Mouse (Mus musculus) layer of hippocampus, adult 2 months (tissue): ENCODE data around the gene 1700029F12Rik. TPM values are rescaled to one million over a fixed set of nuclear protein-coding genes. Genes with fewer than 3 reads are reported as not detected.
A peak's percentile ranks its signal among the peaks of the same experiment; 100 is the strongest.

ENCODE experiments used
- DNase-seq, 2 experiments: peaks; one replicate each; pipeline ENCODE4 v3.0.0; 2022; ENCODE audit warnings: low spot score in 2 of 2
- H3K27ac ChIP-seq: fragments of 200-600 bp; 2 replicates; pipeline ENCODE4 v1.8.1; 2022
- H3K4me3 ChIP-seq: fragments of 200-600 bp; 2 replicates; pipeline ENCODE4 v1.8.1; 2022; ENCODE audit warnings: mild to moderate bottlenecking
- CTCF ChIP-seq: fragments of 200-600 bp; conservative IDR thresholded peaks from 2 replicates; pipeline ENCODE4 v1.8.1; 2022; ENCODE audit warnings: antibody characterized with exemption, mild to moderate bottlenecking, moderate library complexity
- total RNA-seq, 2 experiments: library from RNA; stranded (reverse); gene quantifications; 2 replicates each; pipeline ENCODE4 v1.2.3; 2021

1700029F12Rik gene
- total RNA-seq, 2 experiments from 2014 or later = not detected

GRCm38 (mm10) chr13:97064413-97064812, 30.3 kb upstream of the 1700029F12Rik start:
- H3K27ac ChIP-seq = no peak overlapping the region
- DNase-seq = no peak
- no peak for TF ChIP-seq CTCF
- H3K4me3 ChIP-seq = no peak overlapping the region

DNA sequence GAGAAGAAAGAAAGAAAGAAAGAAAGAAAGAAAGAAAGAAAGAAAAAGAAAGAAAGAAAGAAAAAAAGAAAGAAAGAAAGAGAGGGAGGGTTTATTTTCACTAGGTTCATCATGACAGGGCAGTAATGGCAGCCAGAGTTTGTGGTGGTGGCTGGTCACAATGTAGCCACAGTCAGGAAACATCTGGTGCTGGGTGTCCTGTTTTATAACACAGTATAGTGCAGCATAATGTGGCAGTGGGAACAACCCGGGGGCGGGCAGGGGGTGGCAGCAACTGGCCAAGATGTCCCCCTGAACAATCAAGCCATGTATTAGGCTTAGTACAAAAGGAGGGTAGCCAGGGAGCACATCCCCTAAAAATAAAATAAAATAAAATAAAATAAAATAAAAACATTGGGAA, 29.3 kb upstream of the 1700029F12Rik start:
- Histone ChIP-seq H3K27ac (no peak overlapping the region), H3K4me3 (no peak overlapping the region)
- TF ChIP-seq CTCF = no peak
- no peak for DNase-seq

DNA sequence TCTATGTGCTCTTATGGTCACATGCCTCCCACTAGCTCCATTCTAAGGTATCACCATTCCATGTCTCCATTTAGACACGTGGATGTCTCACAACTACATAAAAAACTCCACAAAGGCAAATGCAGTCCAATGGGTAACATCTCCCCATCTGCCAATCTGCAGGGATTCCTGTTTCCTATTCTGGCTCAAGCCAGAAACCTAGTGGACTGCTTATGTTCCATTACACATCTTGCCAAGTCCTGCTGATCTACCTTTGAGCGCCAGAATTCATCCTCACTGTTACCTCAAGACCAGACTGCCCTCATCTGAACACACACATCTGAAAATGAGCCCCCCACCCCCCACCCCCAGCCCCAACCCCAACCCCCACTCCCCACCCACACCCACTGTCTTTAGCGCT, 28.0 kb upstream of the 1700029F12Rik start:
- Histone ChIP-seq H3K4me3 (no peak overlapping the region), H3K27ac (no peak overlapping the region)
- DNase-seq = no peak
- TF ChIP-seq CTCF = no peak

GRCm38 (mm10) chr13:97060331-97060730, 26.2 kb upstream of the 1700029F12Rik start:
- TF ChIP-seq CTCF = no peak
- no peak overlapping the region for H3K27ac ChIP-seq
- no peak overlapping the region for H3K4me3 ChIP-seq
- DNase-seq = no peak

GRCm38 (mm10) chr13:97059746-97060145, 25.6 kb upstream of the 1700029F12Rik start:
- no peak overlapping the region for H3K4me3 ChIP-seq
- DNase-seq = no peak
- TF ChIP-seq CTCF = no peak

DNA sequence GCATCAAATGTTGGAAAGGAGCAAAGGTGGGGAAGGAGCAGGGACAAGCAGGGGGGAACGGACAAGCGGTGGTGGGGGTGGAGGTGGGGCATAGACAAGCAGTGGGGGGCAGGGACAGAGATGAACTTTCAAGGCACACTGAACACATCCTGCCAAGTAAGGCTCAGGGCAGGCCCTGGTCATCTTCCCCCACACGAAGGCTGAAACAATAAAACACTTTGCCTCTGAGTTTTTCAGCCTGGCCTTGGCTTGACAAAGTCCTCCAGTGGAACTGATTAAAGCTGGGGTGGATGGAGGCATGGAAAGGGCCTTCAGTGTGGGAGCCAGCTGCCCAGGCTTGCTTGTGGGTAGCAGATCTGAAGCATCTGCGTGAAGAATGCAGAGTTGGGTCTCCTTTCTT, 23.7 kb upstream of the 1700029F12Rik start:
- TF ChIP-seq CTCF = no peak
- DNase-seq = no peak
- H3K27ac ChIP-seq = no peak overlapping the region

More at GRCm38 (mm10) chr13:97059746-97060145, 25.6 kb upstream of the 1700029F12Rik start:
- H3K27ac ChIP-seq = no peak overlapping the region

DNA sequence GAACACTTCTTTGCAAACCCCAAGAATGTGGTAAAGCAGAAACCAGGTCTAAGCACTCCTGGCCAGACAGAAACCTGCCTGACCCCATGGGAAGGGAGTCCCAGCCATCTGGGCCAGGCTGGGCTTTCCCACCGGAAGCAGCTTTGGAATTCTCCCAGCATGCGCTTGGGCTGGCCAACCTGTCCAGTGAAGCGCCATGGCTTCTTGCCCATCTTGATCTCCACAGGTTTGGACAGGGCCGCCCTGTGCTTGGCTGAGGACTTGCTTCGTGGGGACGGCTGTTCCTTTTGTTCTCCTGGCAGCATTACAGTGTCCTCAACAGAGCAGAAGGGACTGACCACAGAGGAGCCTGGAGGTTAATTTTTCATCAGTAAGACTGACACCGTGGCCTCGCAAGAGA, 19.7 kb upstream of the 1700029F12Rik start:
- no peak overlapping the region for H3K27ac ChIP-seq
- H3K4me3 ChIP-seq = no peak overlapping the region
- no peak for TF ChIP-seq CTCF
- DNase-seq = no peak

More for the DNA sequence above, 23.7 kb upstream of the 1700029F12Rik start:
- no peak overlapping the region for H3K4me3 ChIP-seq

GRCm38 (mm10) chr13:97052667-97053066, 18.5 kb upstream of the 1700029F12Rik start:
- Histone ChIP-seq H3K27ac (no peak overlapping the region), H3K4me3 (no peak overlapping the region)
- peak; percentile 76 to 84 for DNase-seq
- peak; percentile 94 for TF ChIP-seq CTCF

GRCm38 (mm10) chr13:97051158-97051557, 17.0 kb upstream of the 1700029F12Rik start:
- no peak for TF ChIP-seq CTCF
- no peak overlapping the region for H3K27ac ChIP-seq
- DNase-seq = peak; percentile 15

GRCm38 (mm10) chr13:97030075-97030474, 4.1 kb downstream of the 1700029F12Rik start:
- no peak overlapping the region for H3K27ac ChIP-seq
- H3K4me3 ChIP-seq = no peak overlapping the region
- TF ChIP-seq CTCF = no peak
- DNase-seq = no peak

More at GRCm38 (mm10) chr13:97051158-97051557, 17.0 kb upstream of the 1700029F12Rik start:
- H3K4me3 ChIP-seq = no peak overlapping the region

DNA sequence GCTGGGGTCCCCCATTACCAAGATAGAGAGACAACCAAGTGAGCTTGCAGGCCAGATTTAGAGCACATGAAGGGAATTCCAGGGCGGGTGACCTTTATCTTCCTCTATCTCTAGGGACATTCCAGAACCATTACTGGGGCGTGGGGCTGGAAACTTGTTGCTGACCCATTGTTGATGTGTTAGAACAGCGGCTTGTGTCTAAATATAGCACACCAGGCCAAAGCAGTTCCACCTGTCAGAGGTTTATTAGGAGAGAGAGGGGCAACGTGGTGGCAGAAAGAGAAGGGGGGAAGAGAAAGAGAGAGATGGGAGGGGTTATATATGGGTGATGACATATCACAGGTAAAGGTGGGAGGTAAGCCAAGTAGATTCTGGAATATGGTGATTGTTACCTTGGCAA, 12.3 kb downstream of the 1700029F12Rik start:
- TF ChIP-seq CTCF = no peak
- no peak for DNase-seq
- Histone ChIP-seq H3K27ac (no peak overlapping the region), H3K4me3 (no peak overlapping the region)

- DNase-seq = no peak
- no peak for TF ChIP-seq CTCF
- no peak overlapping the region for H3K4me3 ChIP-seq
- H3K27ac ChIP-seq = no peak overlapping the region
Measured at GRCm38 (mm10) chr13:97020122-97020521, 14.0 kb downstream of the 1700029F12Rik start.

- no peak for TF ChIP-seq CTCF
- Histone ChIP-seq H3K4me3 (no peak overlapping the region), H3K27ac (no peak overlapping the region)
- DNase-seq = no peak
Measured at GRCm38 (mm10) chr13:97017711-97018110, 16.5 kb downstream of the 1700029F12Rik start.

DNA sequence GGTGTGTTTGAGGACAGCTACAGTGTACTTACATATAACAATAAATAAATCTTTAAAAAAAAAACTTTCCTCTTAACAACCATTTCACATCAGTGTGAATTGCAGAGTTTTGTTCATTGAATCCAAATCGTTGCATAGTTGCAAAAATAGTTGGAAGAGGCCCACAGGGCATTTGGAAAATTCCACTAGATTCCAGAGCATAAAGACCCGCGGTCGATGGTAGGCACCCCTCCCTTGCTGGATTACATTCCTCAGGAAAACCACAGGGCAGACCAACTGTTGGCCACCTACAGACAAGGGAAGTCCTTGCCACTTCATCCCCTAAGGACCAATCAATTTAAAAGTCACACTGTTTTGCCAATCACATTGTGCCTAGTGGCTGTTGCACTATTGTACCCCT, 19.8 kb downstream of the 1700029F12Rik start:
- no peak for DNase-seq
- Histone ChIP-seq H3K4me3 (no peak overlapping the region), H3K27ac (no peak overlapping the region)
- no peak for TF ChIP-seq CTCF
